Mouse (Mus musculus) forebrain, postnatal 0 days (tissue): ENCODE results near the gene Eps8. TPM values are rescaled to one million over a fixed set of nuclear protein-coding genes. Genes with fewer than 3 reads are reported as not detected.
"Not testable (repeated sequence)": the region's sequence is repeated elsewhere in the genome, so short reads cannot be mapped to it uniquely, and the experiment has no call there.

ENCODE experiments used
- ATAC-seq: fragments of 200-750 bp; cut with Nextera tagmentation; 2 replicates; pipeline ENCODE4 v1.8.0; 2017; ENCODE audit warnings: mild to moderate bottlenecking, moderate library complexity
- DNase-seq: peaks from one replicate; pipeline ENCODE4 v3.0.0-alpha.2; 2015
- H3K27ac ChIP-seq: fragments of 300-500 bp; sonication (generic); 2 replicates; pipeline ENCODE4 v1.5.1; 2014; ENCODE audit warnings: low read depth, mild to moderate bottlenecking, antibody characterized with exemption, low read length, moderate library complexity, mixed read lengths
- H3K27me3 ChIP-seq: fragments of 300-500 bp; sonication (generic); 2 replicates; pipeline ENCODE4 v1.6.1; 2014; ENCODE audit warnings: mild to moderate bottlenecking, low read length, mixed read lengths; ENCODE audit not compliant: insufficient read depth
- H3K36me3 ChIP-seq: fragments of 300-500 bp; sonication (generic); 2 replicates; pipeline ENCODE4 v1.6.1; 2014; ENCODE audit warnings: mild to moderate bottlenecking, moderate library complexity; ENCODE audit not compliant: insufficient read depth
- H3K4me1 ChIP-seq: fragments of 300-500 bp; sonication (generic); 2 replicates; pipeline ENCODE4 v1.6.1; 2014; ENCODE audit warnings: antibody characterized with exemption; ENCODE audit not compliant: insufficient read depth
- H3K4me2 ChIP-seq: fragments of 300-500 bp; sonication (generic); 2 replicates; pipeline ENCODE4 v1.6.1; 2014; ENCODE audit warnings: low read depth, mild to moderate bottlenecking, moderate library complexity
- H3K4me3 ChIP-seq: fragments of 300-500 bp; sonication (generic); 2 replicates; pipeline ENCODE4 v1.5.1; 2014; ENCODE audit warnings: low read depth, low read length, mixed read lengths
- H3K9ac ChIP-seq: fragments of 300-500 bp; sonication (generic); 2 replicates; pipeline ENCODE4 v1.6.1; 2014; ENCODE audit warnings: mild to moderate bottlenecking
- H3K9me3 ChIP-seq: fragments of 300-500 bp; sonication (generic); 2 replicates; pipeline ENCODE4 v1.6.1; 2016; ENCODE audit warnings: low read length
- CTCF ChIP-seq: sonication (generic); IDR thresholded peaks from 2 replicates; pipeline ENCODE4 v1.5.1; 2016; ENCODE audit warnings: antibody characterized with exemption, control low read depth, low read depth
- WGBS: fragments of 180-500 bp; shearing (Covaris S2); extraction: QIAGEN DNeasy Blood & Tissue Kit; methylation state at CpG from one replicate; pipeline ENCODE4 v1.1.7; 2014; 5-methylcytosine and 5-hydroxymethylcytosine counted together
- polyA plus RNA-seq: library from polyadenylated mRNA; unstranded; fragments of >200 nt; fragmentation: Nextera tagmentation; extraction: Ambion mirVana; gene quantifications from 2 replicates; pipeline ENCODE4 v1.2.1, GENCODE M21; 2015
- total RNA-seq: library from RNA; depleted of rRNA; stranded (reverse); fragments of >200 nt; gene quantifications from 2 replicates; pipeline ENCODE4 v1.2.3, GENCODE M21; 2014

Eps8 gene
- total and polyA plus RNA-seq, 2 experiments from 2014 or later: 23.7 to 26.0 TPM

DNA sequence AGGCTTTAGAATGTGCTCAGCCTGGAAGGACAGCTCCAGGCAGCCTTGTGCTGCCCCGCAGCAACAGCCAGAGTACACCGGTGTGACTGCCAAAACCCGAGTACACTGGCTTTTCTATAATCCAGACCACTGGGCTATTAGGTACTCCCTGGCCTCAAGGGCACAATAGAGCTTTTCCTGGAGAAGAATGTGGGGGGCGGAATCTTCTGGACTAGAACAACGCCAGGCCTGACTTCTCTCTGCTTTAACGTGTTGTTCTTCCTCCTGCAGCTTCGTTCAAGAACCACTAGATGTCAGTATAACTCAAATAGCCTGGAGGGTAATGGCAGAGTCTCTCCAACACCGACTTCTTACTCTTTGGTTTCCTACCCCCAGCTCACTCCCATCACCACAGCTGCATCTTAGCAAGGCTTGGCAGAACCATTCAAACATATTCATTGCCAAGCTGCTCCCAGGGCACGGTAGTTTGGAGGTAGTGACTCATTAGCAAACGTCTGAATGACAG is 199.1 kb downstream of the Eps8 start:
- Histone ChIP-seq H3K4me3 (no peak overlapping the region), H3K36me3 (peaks cover 8% of the 10 kb centered on the region), H3K9ac (no peak overlapping the region), H3K9me3 (no peaks in the 10 kb centered on the region), H3K4me1 (no peaks in the 10 kb centered on the region), H3K4me2 (no peak overlapping the region), H3K27me3 (no peaks in the 10 kb centered on the region), H3K27ac (no peak overlapping the region)
- TF ChIP-seq CTCF: peak; percentile 96
- WGBS: 8% methylated on average over 10 of the region's 10 CpGs
- peak; percentile 94 for ATAC-seq
- DNase-seq: peak; percentile 83

DNA sequence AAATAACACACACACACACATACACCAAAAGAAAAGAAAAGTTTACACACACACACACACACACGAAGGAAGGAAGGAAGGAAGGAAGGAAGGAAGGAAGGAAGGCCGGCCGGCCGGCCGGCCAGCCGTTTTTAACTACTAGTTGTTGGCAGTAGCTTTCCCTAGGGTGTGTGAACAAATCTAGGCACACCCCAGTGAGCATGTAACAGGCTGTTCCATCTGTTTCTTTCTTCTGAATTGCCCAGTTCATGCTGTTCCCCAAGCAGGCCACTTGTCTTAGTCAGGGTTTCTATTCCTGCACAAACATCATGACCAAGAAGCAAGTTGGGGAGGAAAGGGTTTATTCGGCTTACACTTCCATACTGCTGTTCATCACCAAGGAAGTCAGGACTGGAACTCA is 208.6 kb downstream of the Eps8 start:
- H3K4me3 ChIP-seq, ATAC-seq, DNase-seq, H3K27ac ChIP-seq, H3K27me3 ChIP-seq, H3K9me3 ChIP-seq, H3K4me1 ChIP-seq, H3K9ac ChIP-seq, H3K4me2 ChIP-seq: not testable (repeated sequence)
- peaks cover 39% of the 10 kb centered on the region for H3K36me3 ChIP-seq
- WGBS: 66% methylated on average over 7 of the region's 7 CpGs

DNA sequence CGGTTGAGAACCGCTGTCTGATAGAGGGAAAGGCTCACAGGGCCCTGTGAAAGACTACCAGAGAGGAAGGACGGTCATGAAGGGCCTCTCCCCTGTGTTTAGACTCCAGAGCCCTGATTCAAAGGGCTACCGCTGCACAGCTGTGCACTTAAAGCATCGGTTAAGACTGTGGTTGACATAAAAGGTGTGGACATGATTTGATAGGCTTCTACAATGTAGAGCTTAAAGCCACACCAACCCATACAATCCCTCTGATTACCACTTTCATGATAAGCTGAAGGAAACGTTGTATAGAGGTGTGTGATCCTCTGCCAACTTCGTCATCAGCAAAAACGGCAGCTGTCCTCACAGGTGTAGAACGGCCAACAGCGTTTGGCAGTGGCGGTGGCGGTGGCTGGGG is 211.6 kb downstream of the Eps8 start:
- DNase-seq (no peak), ATAC-seq (no peak)
- no peak overlapping the region for H3K4me2 ChIP-seq
- no peak overlapping the region for H3K4me3 ChIP-seq
- no peak overlapping the region for H3K9ac ChIP-seq
- TF ChIP-seq CTCF: no peak
- H3K36me3 ChIP-seq: peaks cover 29% of the 10 kb centered on the region
- no peaks in the 10 kb centered on the region for H3K9me3 ChIP-seq
- H3K27me3 ChIP-seq: no peaks in the 10 kb centered on the region; the same call in 1 of the 2 replicates
- H3K27ac ChIP-seq: no peak overlapping the region
- 88% methylated on average over 12 of the region's 12 CpGs for WGBS
- H3K4me1 ChIP-seq: 0 out of 2 replicates have a peak, but pooled peaks cover under 1% of the 10 kb centered on the region

DNA sequence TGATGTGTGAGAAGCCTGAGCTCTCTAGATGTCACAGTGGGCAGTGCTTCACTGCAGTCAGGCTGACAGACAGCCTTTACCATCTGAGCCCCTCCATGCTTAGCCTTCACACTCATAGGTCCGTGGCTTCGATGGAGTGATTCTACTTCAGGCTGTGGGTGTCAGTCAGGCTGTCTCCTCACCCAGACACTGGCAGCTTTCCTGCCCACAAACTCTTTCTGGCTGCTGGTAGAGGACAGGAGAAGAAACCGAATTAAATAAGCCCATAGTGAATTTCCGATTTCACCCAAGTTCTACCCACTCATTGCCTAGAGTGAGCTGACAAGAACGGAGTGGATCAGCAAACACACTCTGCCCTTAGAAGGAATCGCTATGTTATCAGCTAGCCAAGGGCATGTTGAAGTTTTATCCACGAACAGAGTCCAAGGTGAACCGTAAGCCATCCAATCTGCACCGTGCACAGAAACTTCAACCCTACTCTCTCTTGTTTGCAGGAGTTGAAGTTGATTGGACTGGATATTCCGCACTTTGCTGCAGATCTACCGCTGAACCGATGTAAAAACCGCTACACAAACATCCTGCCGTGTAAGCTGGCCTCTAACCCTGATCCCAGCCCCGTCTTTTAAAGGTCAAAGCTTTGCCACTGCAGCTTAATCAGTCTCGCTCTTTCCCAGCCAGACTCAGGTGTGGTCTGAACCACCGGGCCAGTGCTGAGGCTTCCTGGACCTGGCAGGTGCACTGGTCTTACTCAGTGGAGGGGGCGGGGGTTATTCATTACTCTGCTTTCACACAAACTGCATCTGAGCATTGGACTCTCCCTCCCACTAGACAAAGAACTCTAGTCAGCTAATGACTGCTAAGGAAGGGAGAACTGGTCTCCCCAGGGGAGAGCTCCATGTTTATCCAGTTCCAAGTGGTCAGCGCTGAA is 213.9 kb downstream of the Eps8 start:
- H3K4me2 ChIP-seq: no peak overlapping the region
- H3K9ac ChIP-seq: no peak overlapping the region
- WGBS: 84% methylated on average over 19 of the region's 19 CpGs
- H3K9me3 ChIP-seq: no peaks in the 10 kb centered on the region
- no peaks in the 10 kb centered on the region; the same call in 1 of the 2 replicates for H3K27me3 ChIP-seq
- DNase-seq: no peak
- H3K4me3 ChIP-seq: no peak overlapping the region
- no peak overlapping the region for H3K27ac ChIP-seq
- no peak for TF ChIP-seq CTCF
- ATAC-seq: no peak
- no peaks in the 10 kb centered on the region for H3K4me1 ChIP-seq
- peaks cover 34% of the 10 kb centered on the region for H3K36me3 ChIP-seq

DNA sequence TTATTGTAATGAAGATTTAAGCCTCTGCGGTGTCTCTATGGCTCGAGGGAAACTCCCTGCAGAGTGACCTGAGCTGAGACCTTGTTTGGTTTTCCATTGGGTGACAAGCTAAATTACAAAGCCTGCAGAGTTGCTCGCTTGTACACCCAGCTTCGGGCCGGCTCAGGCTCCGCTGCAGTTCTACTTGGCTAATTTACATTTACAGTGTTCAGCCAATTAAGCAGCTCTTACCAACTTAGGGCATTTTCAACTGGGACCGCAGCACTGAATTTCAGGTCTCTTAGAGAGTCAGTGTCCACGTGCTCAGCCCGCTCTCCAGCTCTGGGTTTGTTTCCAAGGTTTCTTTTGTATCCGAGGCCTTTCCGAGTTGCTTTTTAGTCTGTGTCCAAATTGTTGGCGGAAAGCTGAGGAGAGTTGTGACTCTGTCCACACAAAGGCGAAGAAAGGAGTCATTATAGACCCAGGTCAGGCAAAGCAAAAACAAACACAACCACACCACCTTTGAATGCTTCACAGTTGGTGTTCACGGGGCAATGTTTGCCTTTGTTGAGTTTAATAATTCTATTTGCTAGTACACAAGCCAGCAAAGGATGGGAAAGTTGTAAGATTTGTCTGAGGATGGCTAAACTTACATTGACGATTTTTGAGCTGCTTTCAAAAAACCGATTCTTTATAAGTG is 216.6 kb downstream of the Eps8 start:
- Histone ChIP-seq H3K4me3 (no peak overlapping the region), H3K27ac (no peak overlapping the region), H3K4me2 (no peak overlapping the region), H3K9me3 (no peaks in the 10 kb centered on the region), H3K9ac (no peak overlapping the region), H3K4me1 (no peaks in the 10 kb centered on the region), H3K36me3 (peaks cover 16% of the 10 kb centered on the region; the same call in 1 of the 2 replicates), H3K27me3 (no peaks in the 10 kb centered on the region; the same call in 1 of the 2 replicates)
- ATAC-seq: peak; percentile 64
- peak; percentile 55 for DNase-seq
- WGBS: 12% methylated on average over 16 of the region's 16 CpGs
- TF ChIP-seq CTCF: no peak

DNA sequence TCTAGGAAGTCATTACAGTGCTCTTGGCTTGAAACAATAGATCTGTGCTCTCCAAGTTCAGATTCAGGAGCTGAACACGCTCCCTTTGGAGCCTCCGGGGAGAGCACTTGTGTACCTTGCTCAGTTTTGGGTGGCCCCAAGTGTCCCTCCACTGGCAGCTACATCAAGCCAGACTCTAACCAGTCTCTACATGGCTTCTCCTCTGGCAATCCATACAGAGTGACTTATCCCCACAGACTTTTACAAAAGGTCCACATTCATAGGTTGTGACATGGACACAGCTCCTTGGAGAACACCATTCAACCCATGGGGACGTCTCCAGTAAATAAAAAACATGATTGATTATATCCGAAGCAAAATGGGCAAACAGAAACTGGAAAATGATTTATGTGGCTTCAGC is 217.2 kb downstream of the Eps8 start:
- no peak overlapping the region for H3K9ac ChIP-seq
- no peak for TF ChIP-seq CTCF

More for the DNA sequence above, 217.2 kb downstream of the Eps8 start:
- H3K9me3 ChIP-seq: no peaks in the 10 kb centered on the region
- ATAC-seq: no peak
- no peak overlapping the region for H3K27ac ChIP-seq
- no peak for DNase-seq
- no peak overlapping the region for H3K4me3 ChIP-seq
- no peaks in the 10 kb centered on the region for H3K4me1 ChIP-seq
- H3K36me3 ChIP-seq: peaks cover 10% of the 10 kb centered on the region; the same call in 1 of the 2 replicates
- H3K4me2 ChIP-seq: no peak overlapping the region
- WGBS: 49% methylated on average over 4 of the region's 4 CpGs
- H3K27me3 ChIP-seq: no peaks in the 10 kb centered on the region; the same call in 1 of the 2 replicates
